Mouse (Mus musculus) neural tube, embryonic 13.5 days (tissue): ENCODE results near the gene Usp24. TPM values are rescaled to one million over a fixed set of nuclear protein-coding genes. Genes with fewer than 3 reads are reported as not detected.
"Not testable (repeated sequence)": the region's sequence is repeated elsewhere in the genome, so short reads cannot be mapped to it uniquely, and the experiment has no call there.

Experiments
- ATAC-seq: fragments of 200-750 bp; cut with Nextera tagmentation; 2 replicates; pipeline ENCODE4 v1.8.0; 2017; ENCODE audit warnings: low read depth, mild to moderate bottlenecking, moderate TSS enrichment, moderate library complexity
- H3K27ac ChIP-seq: fragments of 300-500 bp; sonication (generic); replicated peaks from 2 replicates; pipeline ENCODE4 v1.5.1; 2015; ENCODE audit warnings: moderate library complexity, mild to moderate bottlenecking, inconsistent platforms
- H3K27me3 ChIP-seq: fragments of 300-500 bp; sonication (generic); 2 replicates; pipeline ENCODE4 v1.6.1; 2015; ENCODE audit warnings: mild to moderate bottlenecking, inconsistent platforms
- H3K36me3 ChIP-seq: fragments of 300-500 bp; sonication (generic); 2 replicates; pipeline ENCODE4 v1.6.1; 2015; ENCODE audit warnings: mild to moderate bottlenecking, inconsistent platforms
- H3K4me1 ChIP-seq: fragments of 300-500 bp; sonication (generic); replicated peaks from 2 replicates; pipeline ENCODE4 v1.6.1; 2015; ENCODE audit warnings: inconsistent platforms
- H3K4me2 ChIP-seq: fragments of 300-500 bp; sonication (generic); 2 replicates; pipeline ENCODE4 v1.6.1; 2015; ENCODE audit warnings: inconsistent platforms, mild to moderate bottlenecking, moderate library complexity
- H3K4me3 ChIP-seq: fragments of 300-500 bp; sonication (generic); 2 replicates; pipeline ENCODE4 v1.5.1; 2015; ENCODE audit warnings: mild to moderate bottlenecking, inconsistent platforms
- H3K9ac ChIP-seq: fragments of 300-500 bp; sonication (generic); 2 replicates; pipeline ENCODE4 v1.6.1; 2015; ENCODE audit warnings: moderate library complexity, mild to moderate bottlenecking, inconsistent platforms
- H3K9me3 ChIP-seq: fragments of 300-500 bp; sonication (generic); 2 replicates; pipeline ENCODE4 v1.6.1; 2016; ENCODE audit warnings: inconsistent platforms
- WGBS: fragments of 180-500 bp; shearing (Covaris S2); methylation state at CpG from one replicate; pipeline ENCODE4 v1.1.7; 2015; 5-methylcytosine and 5-hydroxymethylcytosine counted together
- polyA plus RNA-seq: library from polyadenylated mRNA; unstranded; fragments of >200 nt; fragmentation: Nextera tagmentation; extraction: Ambion mirVana; gene quantifications from 2 replicates; pipeline ENCODE4 v1.2.1, GENCODE M21; 2015

Gene Usp24
- polyA plus RNA-seq, 1 experiment from 2014 or later: 7.1 TPM

DNA sequence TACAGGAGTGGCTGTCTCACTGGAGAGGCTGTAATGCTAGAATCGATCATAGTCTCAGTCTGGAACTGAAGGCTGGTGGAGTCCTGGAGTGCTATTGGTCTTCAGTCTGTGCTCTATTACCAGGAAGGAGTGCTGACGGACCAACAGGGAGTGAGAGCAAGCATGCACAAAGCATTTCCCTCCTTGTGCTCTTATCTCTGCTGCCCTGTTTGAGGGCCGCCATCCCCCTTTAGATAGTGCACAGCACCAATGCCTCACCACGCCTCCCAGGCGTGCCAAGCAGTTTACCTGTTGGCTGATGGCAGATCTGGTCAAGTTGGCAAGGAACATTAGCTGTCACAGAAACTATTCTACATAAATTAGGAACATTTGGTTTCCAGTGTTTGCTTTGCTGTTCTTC is 11.4 kb downstream of the Usp24 start:
- H3K9me3 ChIP-seq: no peaks in the 10 kb centered on the region
- no peak overlapping the region for H3K27ac ChIP-seq
- H3K9ac ChIP-seq: no peak overlapping the region
- H3K4me2 ChIP-seq: no peak overlapping the region
- no peaks in the 10 kb centered on the region for H3K27me3 ChIP-seq
- no peak for ATAC-seq
- WGBS: 87% methylated on average over 5 of the region's 5 CpGs
- H3K4me3 ChIP-seq: no peak overlapping the region
- 0 out of 2 replicates have a peak, but pooled peaks cover 4% of the 10 kb centered on the region for H3K36me3 ChIP-seq
- 0 out of 2 replicates have a peak, but pooled peaks cover 7% of the 10 kb centered on the region for H3K4me1 ChIP-seq

DNA sequence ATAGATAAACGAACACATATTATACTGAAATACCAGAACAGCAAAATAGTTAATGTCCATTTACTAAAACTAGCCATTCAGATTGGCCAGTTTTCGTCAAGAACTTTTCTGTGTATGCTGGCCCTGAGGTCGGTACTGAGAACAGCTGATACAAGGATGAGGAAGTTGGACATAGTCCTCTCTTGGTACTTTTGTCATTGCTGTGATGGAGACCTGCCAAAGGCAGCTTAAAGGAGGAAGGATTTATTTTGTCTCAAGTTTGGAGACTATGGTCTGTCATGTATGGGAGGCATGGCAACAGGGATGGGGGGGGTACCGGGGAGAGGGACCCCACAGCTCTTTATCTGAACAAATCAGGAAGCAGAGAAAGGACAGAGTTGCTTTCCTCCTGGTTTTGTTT is 12.7 kb downstream of the Usp24 start:
- no peaks in the 10 kb centered on the region; the same call in 1 of the 2 replicates for H3K4me1 ChIP-seq
- H3K4me3 ChIP-seq: no peak overlapping the region
- no peak overlapping the region for H3K27ac ChIP-seq
- H3K9me3 ChIP-seq: no peaks in the 10 kb centered on the region
- 0 out of 2 replicates have a peak, but pooled peaks cover 4% of the 10 kb centered on the region for H3K36me3 ChIP-seq
- no peak overlapping the region for H3K4me2 ChIP-seq
- WGBS: 93% methylated on average over 4 of the region's 4 CpGs
- no peaks in the 10 kb centered on the region for H3K27me3 ChIP-seq
- ATAC-seq: no peak
- H3K9ac ChIP-seq: no peak overlapping the region

DNA sequence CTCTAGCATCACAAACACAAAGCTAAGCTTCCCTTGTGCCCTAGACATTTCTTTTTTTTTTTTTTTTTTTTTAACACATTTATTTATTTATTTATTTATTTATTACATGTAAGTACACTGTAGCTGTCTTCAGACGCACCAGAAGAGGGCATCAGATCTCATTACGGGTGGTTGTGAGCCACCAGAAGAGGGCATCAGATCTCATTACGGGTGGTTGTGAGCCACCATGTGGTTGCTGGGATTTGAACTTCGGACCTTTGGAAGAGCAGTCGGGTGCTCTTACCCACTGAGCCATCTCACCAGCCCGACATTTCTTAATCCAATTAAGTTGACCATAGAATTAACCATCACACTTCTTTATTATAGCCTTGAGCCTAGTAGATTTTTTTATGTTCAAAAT is 13.2 kb downstream of the Usp24 start:
- WGBS: 90% methylated on average over 6 of the region's 6 CpGs
- ATAC-seq, H3K4me3 ChIP-seq: not testable (repeated sequence)

DNA sequence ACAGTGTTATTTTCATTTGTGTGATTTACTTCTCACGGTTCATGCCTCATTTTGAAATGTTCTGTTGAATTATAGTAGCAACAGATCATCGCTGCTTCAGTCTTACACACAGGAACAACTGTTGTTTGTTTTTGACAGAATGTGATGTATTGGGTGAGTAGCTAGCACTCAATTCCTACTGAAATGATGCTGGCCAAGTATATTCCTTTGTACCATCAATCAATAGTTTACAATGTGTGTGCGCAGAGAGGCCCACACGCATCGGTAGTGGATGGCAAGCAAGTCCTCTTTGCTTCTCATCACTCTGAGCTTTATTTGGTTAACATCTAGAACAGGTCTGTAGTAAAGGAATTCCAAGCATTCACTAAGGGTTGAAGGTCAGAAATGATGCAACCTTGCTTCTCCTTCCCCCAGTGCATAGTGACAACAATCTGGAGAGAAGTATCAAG is 14.4 kb downstream of the Usp24 start:
- ATAC-seq: no peak
- H3K4me2 ChIP-seq: no peak overlapping the region
- 0 out of 2 replicates have a peak, but pooled peaks cover 4% of the 10 kb centered on the region for H3K36me3 ChIP-seq
- no peak overlapping the region for H3K9ac ChIP-seq
- WGBS: 74% methylated on average over 5 of the region's 5 CpGs
- H3K27me3 ChIP-seq: no peaks in the 10 kb centered on the region
- H3K4me3 ChIP-seq: no peak overlapping the region
- H3K4me1 ChIP-seq: no peaks in the 10 kb centered on the region; the same call in none of the 2 replicates
- no peak overlapping the region for H3K27ac ChIP-seq
- H3K9me3 ChIP-seq: no peaks in the 10 kb centered on the region

More for the DNA sequence above, 13.2 kb downstream of the Usp24 start:
- H3K4me1 ChIP-seq, H3K36me3 ChIP-seq, H3K9me3 ChIP-seq, H3K4me2 ChIP-seq, H3K27ac ChIP-seq, H3K27me3 ChIP-seq, H3K9ac ChIP-seq: not testable (repeated sequence)

DNA sequence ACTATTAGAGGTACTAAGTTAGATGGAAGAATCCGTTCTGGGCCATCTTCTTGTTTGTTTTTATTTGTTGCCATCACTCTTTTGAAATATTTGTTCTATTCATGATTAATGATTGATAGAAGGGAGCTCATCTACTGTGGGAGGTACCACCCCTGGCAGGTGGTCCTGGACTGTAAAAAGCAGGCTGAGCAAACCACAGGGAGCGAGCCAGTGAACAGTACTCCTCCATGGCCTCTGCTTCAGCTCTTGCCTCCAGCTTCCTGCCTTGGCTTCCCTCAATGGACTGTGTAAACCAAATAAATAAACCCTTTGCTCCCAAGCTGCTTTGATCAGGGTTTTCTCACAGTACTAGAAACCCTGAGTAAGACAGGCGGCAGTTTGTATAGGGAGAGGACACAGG is 17.1 kb downstream of the Usp24 start:
- H3K27me3 ChIP-seq: no peaks in the 10 kb centered on the region
- H3K4me3 ChIP-seq: no peak overlapping the region
- ATAC-seq: no peak
- no peaks in the 10 kb centered on the region; the same call in none of the 2 replicates for H3K4me1 ChIP-seq
- no peak overlapping the region for H3K4me2 ChIP-seq
- no peak overlapping the region for H3K9ac ChIP-seq
- no peaks in the 10 kb centered on the region for H3K36me3 ChIP-seq
- WGBS: 77% methylated on average over 3 of the region's 3 CpGs
- H3K27ac ChIP-seq: no peak overlapping the region
- no peaks in the 10 kb centered on the region for H3K9me3 ChIP-seq

DNA sequence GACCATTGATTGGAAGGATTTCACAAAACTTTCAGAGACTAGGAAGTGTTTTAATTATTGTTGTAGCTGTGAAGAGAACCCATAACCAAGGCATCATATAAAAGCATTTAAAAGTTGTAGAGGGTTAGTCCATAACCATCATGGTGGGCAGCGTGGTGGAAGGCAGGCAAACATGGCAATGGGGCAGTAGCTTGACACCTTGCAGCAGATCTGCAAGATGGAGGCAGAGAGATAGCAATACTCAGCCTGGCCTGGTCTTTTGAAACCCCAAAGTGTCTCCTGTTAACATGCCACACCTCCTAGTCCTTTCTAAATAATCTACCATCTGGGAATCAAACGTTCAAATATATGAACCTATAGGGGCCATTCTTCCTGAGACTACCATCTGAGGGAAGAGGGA is 17.6 kb downstream of the Usp24 start:
- Histone ChIP-seq H3K9me3 (no peaks in the 10 kb centered on the region), H3K9ac (no peak overlapping the region), H3K4me3 (no peak overlapping the region), H3K36me3 (no peaks in the 10 kb centered on the region), H3K4me2 (no peak overlapping the region), H3K27ac (no peak overlapping the region), H3K4me1 (no peaks in the 10 kb centered on the region; the same call in none of the 2 replicates), H3K27me3 (no peaks in the 10 kb centered on the region)
- ATAC-seq: no peak
- 85% methylated on average over 2 of the region's 2 CpGs for WGBS

DNA sequence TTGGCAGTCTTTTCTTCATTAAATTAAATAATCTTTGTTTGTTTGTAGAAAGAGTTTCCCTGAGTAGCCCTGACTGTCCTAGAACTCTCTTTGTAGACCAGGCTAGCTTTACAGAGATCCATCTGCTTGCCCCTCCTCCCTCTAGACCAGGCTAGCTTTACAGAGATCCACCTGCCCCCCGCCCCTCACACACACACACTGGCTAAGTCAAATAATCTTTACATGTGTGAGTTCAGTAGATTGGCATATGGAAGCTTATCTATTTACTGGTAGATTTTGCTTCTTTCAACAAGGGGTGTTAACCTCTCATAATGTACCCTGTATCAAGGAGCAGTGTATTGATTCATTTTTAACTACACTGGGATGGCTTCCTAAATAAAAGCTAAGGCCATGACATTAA is 19.8 kb downstream of the Usp24 start:
- H3K4me1 ChIP-seq: no peaks in the 10 kb centered on the region; the same call in none of the 2 replicates
- no peak overlapping the region for H3K4me3 ChIP-seq
- no peak for ATAC-seq
- no peaks in the 10 kb centered on the region for H3K36me3 ChIP-seq
- H3K27me3 ChIP-seq: no peaks in the 10 kb centered on the region
- H3K4me2 ChIP-seq: no peak overlapping the region
- no peak overlapping the region for H3K9ac ChIP-seq
- 96% methylated on average over 1 of the region's 1 CpGs for WGBS
- H3K9me3 ChIP-seq: no peaks in the 10 kb centered on the region
- H3K27ac ChIP-seq: no peak overlapping the region

DNA sequence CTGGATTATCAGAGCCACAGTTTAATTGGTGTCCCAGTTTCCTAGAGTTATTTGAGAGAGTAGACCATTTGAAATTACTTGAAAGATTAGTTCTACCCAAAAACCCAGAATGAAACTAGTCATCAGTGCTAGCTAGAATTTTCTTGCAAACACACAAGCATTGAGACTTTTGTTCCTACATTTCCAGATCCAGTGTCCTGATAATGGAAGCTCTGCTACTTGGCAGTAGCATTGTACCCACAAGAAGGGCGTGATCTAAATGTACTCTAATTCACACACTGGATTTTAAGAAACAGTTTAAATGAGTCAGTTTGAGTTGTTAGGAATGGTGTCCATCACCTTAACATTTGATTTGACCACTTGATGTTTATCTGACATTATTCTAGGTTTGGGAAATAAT is 31.7 kb downstream of the Usp24 start:
- Histone ChIP-seq H3K9me3 (no peaks in the 10 kb centered on the region), H3K36me3 (peaks cover 56% of the 10 kb centered on the region), H3K4me1 (no peaks in the 10 kb centered on the region), H3K9ac (no peak overlapping the region), H3K27me3 (no peaks in the 10 kb centered on the region), H3K4me2 (no peak overlapping the region), H3K4me3 (no peak overlapping the region), H3K27ac (no peak overlapping the region)
- 98% methylated on average over 1 of the region's 1 CpGs for WGBS
- ATAC-seq: no peak

DNA sequence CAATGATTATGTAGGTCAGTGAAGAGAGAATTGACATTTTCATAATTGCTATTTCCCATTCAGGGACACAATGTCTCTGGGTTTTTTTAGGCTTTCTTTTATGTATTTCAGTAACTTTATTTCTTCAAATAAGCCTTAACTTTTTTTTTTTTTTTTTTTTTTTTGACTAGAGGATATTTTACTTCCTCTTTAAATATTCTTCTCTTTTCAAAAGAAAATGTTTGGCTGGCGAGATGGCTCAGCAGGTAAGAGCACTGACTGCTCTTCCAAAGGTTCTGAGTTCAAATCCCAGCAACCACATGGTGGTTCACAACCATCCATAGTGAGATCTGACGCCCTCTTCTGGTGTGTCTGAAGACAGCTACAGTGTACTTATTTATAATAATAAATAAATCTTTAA is 39.0 kb downstream of the Usp24 start:
- H3K4me1 ChIP-seq, H3K4me3 ChIP-seq, H3K4me2 ChIP-seq, H3K27me3 ChIP-seq, H3K9me3 ChIP-seq, ATAC-seq, H3K9ac ChIP-seq, H3K27ac ChIP-seq: not testable (repeated sequence)
- peaks cover 48% of the 10 kb centered on the region for H3K36me3 ChIP-seq
- WGBS: 90% methylated on average over 2 of the region's 2 CpGs

DNA sequence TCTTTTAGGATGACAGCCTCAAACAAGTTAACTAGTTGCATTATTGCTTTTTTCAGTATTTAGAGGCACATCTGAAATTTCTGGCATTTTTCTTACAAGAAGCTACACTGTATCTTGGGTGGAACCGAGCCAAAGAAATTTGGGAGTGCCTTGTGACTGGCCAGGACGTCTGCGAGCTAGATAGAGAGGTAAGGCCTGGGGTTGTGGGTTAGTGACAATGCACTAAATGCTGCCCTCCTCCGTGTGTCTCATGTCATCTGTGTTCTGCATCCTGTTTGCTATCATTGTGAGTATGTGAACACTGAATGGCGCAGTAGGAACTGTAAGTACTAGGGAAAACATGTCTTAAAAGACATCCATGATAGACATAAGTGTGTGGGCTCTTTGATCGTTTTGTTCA is 54.0 kb downstream of the Usp24 start:
- ATAC-seq: no peak
- H3K27me3 ChIP-seq: no peaks in the 10 kb centered on the region
- H3K27ac ChIP-seq: no peak overlapping the region
- no peak overlapping the region for H3K9ac ChIP-seq
- peaks cover 67% of the 10 kb centered on the region for H3K36me3 ChIP-seq
- H3K4me2 ChIP-seq: no peak overlapping the region
- no peaks in the 10 kb centered on the region for H3K4me1 ChIP-seq
- 88% methylated on average over 6 of the region's 6 CpGs for WGBS
- no peaks in the 10 kb centered on the region for H3K9me3 ChIP-seq
- H3K4me3 ChIP-seq: no peak overlapping the region

DNA sequence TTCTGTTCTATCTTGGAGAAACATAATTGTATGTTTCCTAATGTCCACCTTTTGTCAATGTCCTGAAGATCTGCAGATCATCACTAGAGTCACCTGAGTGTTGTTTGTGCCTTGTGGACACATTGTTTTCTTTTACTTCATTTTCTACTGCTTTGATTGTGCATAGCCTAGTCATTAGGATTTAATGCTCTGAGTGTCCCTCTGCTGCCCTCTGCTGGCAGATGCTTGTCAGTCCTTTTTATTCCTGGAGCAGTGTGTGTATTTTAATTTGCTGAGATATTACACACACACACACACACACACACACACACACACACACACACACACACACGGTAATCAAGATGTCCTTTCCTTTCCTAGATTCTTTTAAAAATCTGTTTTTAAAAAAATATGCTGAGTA is 59.8 kb downstream of the Usp24 start:
- Histone ChIP-seq H3K4me2 (no peak overlapping the region), H3K36me3 (peaks cover 70% of the 10 kb centered on the region), H3K9ac (no peak overlapping the region), H3K27ac (no peak overlapping the region), H3K4me3 (no peak overlapping the region), H3K27me3 (no peaks in the 10 kb centered on the region), H3K4me1 (peaks cover 12% of the 10 kb centered on the region), H3K9me3 (no peaks in the 10 kb centered on the region)
- ATAC-seq: no peak
- 43% methylated on average over 1 of the region's 1 CpGs for WGBS

DNA sequence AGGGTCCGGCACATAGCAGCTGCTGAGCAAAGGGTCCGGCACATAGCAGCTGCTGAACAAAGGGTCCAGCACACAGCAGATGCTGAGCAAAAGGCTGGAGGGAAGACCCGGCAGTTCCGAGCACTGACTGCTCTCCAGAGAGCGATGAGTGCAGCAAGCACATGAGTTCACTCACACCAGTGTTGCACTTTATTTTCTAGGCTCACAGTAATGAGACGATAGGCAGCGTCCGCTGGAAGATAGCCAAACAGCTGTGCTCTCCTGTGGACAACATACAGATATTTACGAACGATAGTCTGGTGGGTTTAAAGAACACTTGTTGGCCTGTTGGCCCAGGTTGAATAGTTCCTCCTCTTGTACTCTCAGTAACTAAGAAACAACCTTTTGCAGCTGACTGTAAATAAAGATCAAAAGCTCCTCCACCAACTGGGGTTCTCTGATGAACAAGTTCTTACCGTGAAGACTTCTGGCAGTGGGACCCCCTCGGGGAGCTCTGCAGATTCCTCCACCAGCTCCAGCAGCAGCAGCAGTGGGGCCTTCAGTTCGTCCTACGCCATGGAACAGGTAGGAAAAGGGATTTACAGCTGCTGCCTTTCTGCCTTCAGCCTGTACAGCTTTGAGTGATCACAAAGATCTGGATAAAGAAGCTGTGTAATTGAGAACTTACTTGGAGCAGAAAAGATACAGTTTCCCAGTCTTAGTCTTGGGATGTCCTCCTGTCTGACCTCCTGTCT is 63.0 kb downstream of the Usp24 start:
- Histone ChIP-seq H3K4me2 (no peak overlapping the region), H3K9ac (no peak overlapping the region), H3K9me3 (no peaks in the 10 kb centered on the region), H3K4me1 (peaks cover 12% of the 10 kb centered on the region), H3K36me3 (peaks cover 69% of the 10 kb centered on the region), H3K27me3 (no peaks in the 10 kb centered on the region), H3K27ac (no peak overlapping the region; the same call in none of the 2 replicates), H3K4me3 (no peak overlapping the region)
- no peak for ATAC-seq
- WGBS: 47% methylated on average over 14 of the region's 14 CpGs

DNA sequence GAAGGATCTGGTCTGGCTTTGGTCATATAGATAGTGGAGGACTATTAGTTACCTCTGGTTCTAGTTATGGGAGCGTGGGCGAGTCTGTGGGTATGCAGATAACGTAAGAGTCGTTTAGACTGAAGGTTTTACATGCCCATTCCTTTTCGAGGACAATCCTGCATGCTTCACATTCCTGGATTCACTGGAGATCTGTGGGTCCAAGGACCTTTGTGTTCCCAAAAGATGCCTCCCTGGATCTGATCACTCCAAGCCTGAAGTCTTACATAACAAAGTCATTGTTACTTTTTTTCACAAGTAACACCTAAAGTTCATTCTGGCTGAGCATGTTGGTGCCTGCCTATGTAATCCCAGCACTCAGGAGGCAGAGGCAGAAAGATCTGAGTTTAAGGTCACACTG is 65.1 kb downstream of the Usp24 start:
- H3K4me3 ChIP-seq: no peak overlapping the region
- no peaks in the 10 kb centered on the region for H3K9me3 ChIP-seq
- WGBS: 86% methylated on average over 5 of the region's 5 CpGs
- peaks cover 74% of the 10 kb centered on the region for H3K36me3 ChIP-seq
- H3K4me1 ChIP-seq: peaks cover 12% of the 10 kb centered on the region
- no peak for ATAC-seq
- no peaks in the 10 kb centered on the region for H3K27me3 ChIP-seq
- no peak overlapping the region for H3K9ac ChIP-seq
- no peak overlapping the region for H3K4me2 ChIP-seq
- H3K27ac ChIP-seq: no peak overlapping the region
